Mouse (Mus musculus) forebrain, embryonic 16.5 days (tissue): ENCODE measurements at regions not wholly inside any gene's neighbourhood (a gene's known extent, or its start where the extent isn't known, plus 50 kb on each side); places are given as distances from the start of the nearest gene placed in this dataset.

ENCODE experiments used
- ATAC-seq: fragments of 200-750 bp; cut with Nextera tagmentation; 2 replicates; pipeline ENCODE4 v1.8.0; 2017; ENCODE audit warnings: mild to moderate bottlenecking, moderate library complexity
- H3K27ac ChIP-seq: fragments of 300-500 bp; sonication (generic); 2 replicates; pipeline ENCODE4 v1.5.1; 2014; ENCODE audit warnings: low read length, control low read depth
- H3K27me3 ChIP-seq: fragments of 300-500 bp; sonication (generic); replicated peaks from 2 replicates; pipeline ENCODE4 v1.6.1; 2014; ENCODE audit warnings: low read length; ENCODE audit not compliant: control insufficient read depth, insufficient read depth
- H3K36me3 ChIP-seq: fragments of 300-500 bp; sonication (generic); 2 replicates; pipeline ENCODE4 v1.6.1; 2014; ENCODE audit not compliant: control insufficient read depth, insufficient read depth
- H3K4me1 ChIP-seq: fragments of 300-500 bp; sonication (generic); replicated peaks from 2 replicates; pipeline ENCODE4 v1.6.1; 2014; ENCODE audit warnings: low read length; ENCODE audit not compliant: control insufficient read depth, insufficient read depth
- H3K4me2 ChIP-seq: fragments of 300-500 bp; sonication (generic); 2 replicates; pipeline ENCODE4 v1.6.1; 2014; ENCODE audit warnings: mild to moderate bottlenecking, low read length, control low read depth
- H3K4me3 ChIP-seq: fragments of 300-500 bp; sonication (generic); replicated peaks from 2 replicates; pipeline ENCODE4 v1.5.1; 2014; ENCODE audit warnings: mild to moderate bottlenecking, low read length, control low read depth
- H3K9ac ChIP-seq: fragments of 300-500 bp; sonication (generic); replicated peaks from 2 replicates; pipeline ENCODE4 v1.6.1; 2014; ENCODE audit warnings: low read depth, low read length, control low read depth
- H3K9me3 ChIP-seq: fragments of 300-500 bp; sonication (generic); 2 replicates; pipeline ENCODE4 v1.6.1; 2016; ENCODE audit warnings: low read length; ENCODE audit not compliant: control insufficient read depth
- WGBS: fragments of 180-500 bp; shearing (Covaris S2); extraction: QIAGEN DNeasy Blood & Tissue Kit; methylation state at CpG from one replicate; pipeline ENCODE4 v1.1.7; 2014; 5-methylcytosine and 5-hydroxymethylcytosine counted together

GRCm38 (mm10) chr5:103374162-103374561, 50.8 kb upstream of the Ptpn13 start:
- Histone ChIP-seq H3K27me3 (no peaks in the 10 kb centered on the region), H3K9ac (no peak overlapping the region), H3K36me3 (no peaks in the 10 kb centered on the region), H3K4me1 (no peaks in the 10 kb centered on the region), H3K9me3 (no peaks in the 10 kb centered on the region), H3K4me3 (no peak overlapping the region), H3K4me2 (no peak overlapping the region), H3K27ac (no peak overlapping the region)
- 91% methylated on average over 6 of the region's 6 CpGs for WGBS
- no peak for ATAC-seq

GRCm38 (mm10) chr5:103373089-103373488, 51.9 kb upstream of the Ptpn13 start:
- Histone ChIP-seq H3K4me1 (no peaks in the 10 kb centered on the region), H3K9ac (no peak overlapping the region), H3K27ac (no peak overlapping the region), H3K4me2 (no peak overlapping the region), H3K9me3 (no peaks in the 10 kb centered on the region), H3K4me3 (no peak overlapping the region), H3K27me3 (no peaks in the 10 kb centered on the region), H3K36me3 (no peaks in the 10 kb centered on the region)
- ATAC-seq, result no peak
- WGBS, result 93% methylated on average over 4 of the region's 4 CpGs

GRCm38 (mm10) chr5:103370456-103370855, 54.5 kb upstream of the Ptpn13 start:
- no peak for ATAC-seq
- Histone ChIP-seq H3K27ac (no peak overlapping the region), H3K9ac (no peak overlapping the region), H3K27me3 (no peaks in the 10 kb centered on the region), H3K36me3 (no peaks in the 10 kb centered on the region), H3K4me2 (no peak overlapping the region), H3K4me3 (no peak overlapping the region), H3K9me3 (no peaks in the 10 kb centered on the region), H3K4me1 (no peaks in the 10 kb centered on the region)
- WGBS, result 73% methylated on average over 4 of the region's 4 CpGs

GRCm38 (mm10) chr5:103368993-103369392, 56.0 kb upstream of the Ptpn13 start:
- H3K36me3 ChIP-seq, result no peaks in the 10 kb centered on the region
- no peaks in the 10 kb centered on the region for H3K27me3 ChIP-seq
- H3K4me2 ChIP-seq, result no peak overlapping the region
- H3K4me3 ChIP-seq, result no peak overlapping the region
- no peak for ATAC-seq
- H3K4me1 ChIP-seq, result peaks cover 9% of the 10 kb centered on the region
- H3K27ac ChIP-seq, result no peak overlapping the region
- no peak overlapping the region for H3K9ac ChIP-seq
- 77% methylated on average over 10 of the region's 10 CpGs for WGBS
- no peaks in the 10 kb centered on the region for H3K9me3 ChIP-seq

GRCm38 (mm10) chr5:103367201-103367671, 57.8 kb upstream of the Ptpn13 start:
- H3K4me2 ChIP-seq, result no peak overlapping the region
- no peak overlapping the region for H3K27ac ChIP-seq
- no peak for ATAC-seq
- 67% methylated on average over 12 of the region's 12 CpGs for WGBS
- no peak overlapping the region for H3K4me3 ChIP-seq
- H3K9me3 ChIP-seq, result no peaks in the 10 kb centered on the region
- no peaks in the 10 kb centered on the region for H3K27me3 ChIP-seq
- H3K36me3 ChIP-seq, result no peaks in the 10 kb centered on the region
- H3K9ac ChIP-seq, result no peak overlapping the region
- H3K4me1 ChIP-seq, result peaks cover 9% of the 10 kb centered on the region

- H3K4me2 ChIP-seq, result no peak overlapping the region
- H3K27me3 ChIP-seq, result no peaks in the 10 kb centered on the region
- no peak overlapping the region for H3K4me3 ChIP-seq
- peaks cover 9% of the 10 kb centered on the region for H3K4me1 ChIP-seq
- H3K27ac ChIP-seq, result no peak overlapping the region
- WGBS, result 87% methylated on average over 19 of the region's 19 CpGs
- no peak overlapping the region for H3K9ac ChIP-seq
- no peaks in the 10 kb centered on the region for H3K9me3 ChIP-seq
- no peak for ATAC-seq
- H3K36me3 ChIP-seq, result no peaks in the 10 kb centered on the region
Measured at GRCm38 (mm10) chr5:103365700-103366448, 59.1 kb upstream of the Ptpn13 start.

- H3K36me3 ChIP-seq, result no peaks in the 10 kb centered on the region
- H3K4me1 ChIP-seq, result peaks cover 9% of the 10 kb centered on the region
- H3K4me3 ChIP-seq, result 0 out of 2 replicates have a peak overlapping the region, but pooled peaks have one; percentile 6
- no peaks in the 10 kb centered on the region for H3K9me3 ChIP-seq
- peak; percentile 86 for ATAC-seq
- H3K27ac ChIP-seq, result no peak overlapping the region
- peak overlapping the region; percentile 40 for H3K4me2 ChIP-seq
- no peaks in the 10 kb centered on the region for H3K27me3 ChIP-seq
- whole genome bisulfite sequencing, result 47% methylated on average over 21 of the region's 21 CpGs
- H3K9ac ChIP-seq, result no peak overlapping the region
Measured at GRCm38 (mm10) chr5:103364791-103365699, 59.9 kb upstream of the Ptpn13 start.

GRCm38 (mm10) chr5:103360775-103361247, 64.2 kb upstream of the Ptpn13 start:
- Histone ChIP-seq H3K4me1 (peaks cover 9% of the 10 kb centered on the region), H3K4me2 (no peak overlapping the region), H3K4me3 (no peak overlapping the region), H3K27me3 (no peaks in the 10 kb centered on the region), H3K27ac (no peak overlapping the region), H3K36me3 (no peaks in the 10 kb centered on the region), H3K9ac (no peak overlapping the region), H3K9me3 (no peaks in the 10 kb centered on the region)
- WGBS, result 90% methylated on average over 13 of the region's 13 CpGs
- no peak for ATAC-seq

GRCm38 (mm10) chr5:103360360-103360759, 64.6 kb upstream of the Ptpn13 start:
- Histone ChIP-seq H3K27me3 (no peaks in the 10 kb centered on the region), H3K4me2 (no peak overlapping the region), H3K4me1 (peaks cover 9% of the 10 kb centered on the region), H3K9ac (no peak overlapping the region), H3K27ac (no peak overlapping the region), H3K4me3 (no peak overlapping the region), H3K9me3 (no peaks in the 10 kb centered on the region), H3K36me3 (no peaks in the 10 kb centered on the region)
- no peak for ATAC-seq
- WGBS, result 86% methylated on average over 10 of the region's 10 CpGs
